Mouse (Mus musculus) cortical plate, adult 2 months (tissue): Measurements from ENCODE around the gene Fstl3.

Experiments used
- CTCF ChIP-seq: fragments of 200-500 bp; IDR thresholded peaks from 2 replicates; pipeline ENCODE4 v1.5.1; 2011; ENCODE audit warnings: mild to moderate bottlenecking, control low read depth, low read length; ENCODE audit not compliant: insufficient read depth; ENCODE audit errors: extremely low read depth
- POLR2A ChIP-seq: fragments of 200-500 bp; IDR thresholded peaks from 2 replicates; pipeline ENCODE4 v1.6.1; 2011; ENCODE audit warnings: mild to moderate bottlenecking, low read length, control low read depth; ENCODE audit not compliant: insufficient read depth; ENCODE audit errors: extremely low read depth

DNA sequence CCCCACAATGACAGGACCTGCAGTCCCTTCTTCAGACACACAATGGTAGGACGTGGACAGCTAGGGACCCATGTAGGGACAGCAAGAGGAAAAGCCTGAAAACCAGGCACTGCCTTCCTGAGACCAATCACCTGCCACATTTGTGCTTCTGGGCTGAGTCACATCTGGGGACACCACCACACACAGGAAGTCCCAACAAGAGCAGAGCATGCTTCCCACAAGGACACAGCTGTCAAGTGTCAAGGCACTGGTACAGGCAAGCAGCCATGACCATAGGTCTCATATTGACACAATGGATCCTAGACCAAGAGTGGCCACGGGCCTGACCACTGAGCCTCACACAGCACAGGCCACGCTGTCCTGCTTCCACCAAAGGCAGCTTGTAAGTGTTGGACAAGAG lies 14.2 kb upstream of the Fstl3 start:
- TF ChIP-seq POLR2A, result no peak
- TF ChIP-seq CTCF, result no peak
